Mouse (Mus musculus) kidney, adult 9 months (tissue): ENCODE data around the gene 1700030J22Rik.

Experiments used
- DNase-seq: peaks from one replicate; pipeline ENCODE4 v3.0.0; 2022

1700030J22Rik gene

GRCm38 (mm10) chr8:116951369-116951768 lies 27.4 kb downstream of the 1700030J22Rik start:
- peak; percentile 46 for DNase-seq

- DNase-seq, result no peak
Measured at GRCm38 (mm10) chr8:116947589-116947988, 31.2 kb downstream of the 1700030J22Rik start.

- no peak for DNase-seq
Measured at GRCm38 (mm10) chr8:116946851-116947250, 31.9 kb downstream of the 1700030J22Rik start.

GRCm38 (mm10) chr8:116946268-116946838 lies 32.4 kb downstream of the 1700030J22Rik start:
- DNase-seq, result no peak

GRCm38 (mm10) chr8:116945169-116945910 lies 33.4 kb downstream of the 1700030J22Rik start:
- no peak for DNase-seq

GRCm38 (mm10) chr8:116944385-116944696 lies 34.4 kb downstream of the 1700030J22Rik start:
- no peak for DNase-seq

GRCm38 (mm10) chr8:116943555-116944384 lies 35.0 kb downstream of the 1700030J22Rik start:
- peak; percentile 46 for DNase-seq

GRCm38 (mm10) chr8:116943161-116943554 lies 35.6 kb downstream of the 1700030J22Rik start, which contains the start of gene Atmin:
Gene Atmin (plus strand): TSS chr8:116943393.
- peak; percentile 91 for DNase-seq

- no peak for DNase-seq
Measured at GRCm38 (mm10) chr8:116942284-116943058, 36.3 kb downstream of the 1700030J22Rik start.

GRCm38 (mm10) chr8:116935506-116935905 lies 43.3 kb downstream of the 1700030J22Rik start:
- DNase-seq, result no peak

GRCm38 (mm10) chr8:116934976-116935375 lies 43.8 kb downstream of the 1700030J22Rik start:
- no peak for DNase-seq

GRCm38 (mm10) chr8:116928588-116928987 lies 50.2 kb downstream of the 1700030J22Rik start:
- DNase-seq, result no peak

- DNase-seq, result peak; percentile 46
Measured at GRCm38 (mm10) chr8:116927880-116928279, 50.9 kb downstream of the 1700030J22Rik start.

GRCm38 (mm10) chr8:116923526-116923925 lies 55.2 kb downstream of the 1700030J22Rik start:
- DNase-seq, result no peak

- peak; percentile 11 for DNase-seq
Measured at GRCm38 (mm10) chr8:116922060-116922757, 56.5 kb downstream of the 1700030J22Rik start.

- peak; percentile 93 for DNase-seq
Measured at GRCm38 (mm10) chr8:116921337-116922059, 57.3 kb downstream of the 1700030J22Rik start, which contains the start of the genes Cmc2 and Cenpn. Gene Cmc2 (minus strand): TSS chr8:116921455. Gene Cenpn (plus strand): TSS chr8:116921730.

GRCm38 (mm10) chr8:116921005-116921336 lies 57.8 kb downstream of the 1700030J22Rik start:
- no peak for DNase-seq
